Mouse (Mus musculus) CD4-positive, CD25-positive, alpha-beta regulatory T cell, adult 4 months (primary cell): Measurements from ENCODE around the gene Gm9508. TPM values are rescaled to one million over a fixed set of nuclear protein-coding genes. Genes with fewer than 3 reads are reported as not detected.

Source experiments
- ATAC-seq: one replicate; pipeline ENCODE4 v1.8.0; 2017
- polyA plus RNA-seq, 2 experiments: library from polyadenylated mRNA; unstranded; fragments of 100-300 nt; shearing (Covaris generic); gene quantifications; one replicate each; pipeline ENCODE4 v1.2.1; 2017

Gene Gm9508
- polyA plus RNA-seq, 2 experiments from 2014 or later = not detected

DNA sequence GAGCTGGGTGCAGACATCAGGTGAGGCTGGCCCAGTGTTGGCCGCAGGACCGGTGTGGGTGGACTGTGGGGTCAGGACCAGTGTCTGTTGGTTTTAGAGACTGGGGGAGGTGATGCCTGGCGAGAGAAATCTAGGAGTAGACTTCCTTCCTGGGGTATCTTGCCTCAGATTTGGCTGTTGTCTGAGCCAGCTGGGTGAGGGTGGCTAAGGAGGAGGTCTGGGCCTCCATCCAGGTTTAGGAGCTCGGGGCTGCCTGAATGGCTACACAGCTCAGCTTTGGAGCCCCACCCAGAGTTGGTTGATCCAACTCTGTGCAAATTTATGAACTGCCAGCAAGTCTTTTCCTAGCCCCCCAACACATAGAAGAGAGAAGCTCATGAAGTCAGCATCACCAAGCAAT lies 29.6 kb downstream of the Gm9508 start:
- no peak for ATAC-seq

GRCm38 (mm10) chr10:77666342-77666741 lies 30.7 kb downstream of the Gm9508 start:
- ATAC-seq = no peak

GRCm38 (mm10) chr10:77663949-77664665 lies 32.9 kb downstream of the Gm9508 start:
- no peak for ATAC-seq

DNA sequence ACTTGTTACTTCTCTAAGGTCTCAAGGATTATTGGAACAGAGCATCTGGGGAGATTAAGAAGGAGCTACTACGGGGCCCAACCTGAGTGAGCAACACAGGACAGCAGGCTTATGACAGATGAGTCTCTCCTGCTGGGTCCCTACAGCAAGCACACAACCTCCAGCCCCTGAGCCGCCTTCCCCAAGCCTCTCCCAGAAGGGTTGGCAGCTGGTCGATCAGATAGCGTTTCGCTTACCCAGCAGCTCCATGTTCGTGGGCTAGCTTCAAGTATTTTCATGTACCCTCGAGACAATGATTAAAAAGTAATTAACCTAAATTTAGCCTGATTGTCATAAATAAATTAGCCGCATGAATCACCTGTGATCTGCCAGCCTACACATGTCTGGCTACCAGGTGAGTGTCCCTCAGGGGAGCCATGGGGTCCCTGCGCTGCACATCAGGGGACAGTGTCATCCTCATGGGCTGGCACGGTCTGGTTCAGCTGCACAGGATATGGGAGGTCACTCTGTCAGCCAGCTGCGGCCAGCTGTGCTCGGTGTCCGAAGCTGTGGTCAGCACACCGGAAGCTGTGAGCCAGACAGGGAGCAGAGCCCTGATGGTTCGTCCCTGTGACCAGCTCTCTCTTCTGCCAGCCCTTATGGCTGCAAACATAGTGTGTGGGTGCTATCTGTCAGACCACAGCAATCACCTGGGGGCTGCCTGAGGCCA lies 38.6 kb downstream of the Gm9508 start:
- ATAC-seq = no peak

DNA sequence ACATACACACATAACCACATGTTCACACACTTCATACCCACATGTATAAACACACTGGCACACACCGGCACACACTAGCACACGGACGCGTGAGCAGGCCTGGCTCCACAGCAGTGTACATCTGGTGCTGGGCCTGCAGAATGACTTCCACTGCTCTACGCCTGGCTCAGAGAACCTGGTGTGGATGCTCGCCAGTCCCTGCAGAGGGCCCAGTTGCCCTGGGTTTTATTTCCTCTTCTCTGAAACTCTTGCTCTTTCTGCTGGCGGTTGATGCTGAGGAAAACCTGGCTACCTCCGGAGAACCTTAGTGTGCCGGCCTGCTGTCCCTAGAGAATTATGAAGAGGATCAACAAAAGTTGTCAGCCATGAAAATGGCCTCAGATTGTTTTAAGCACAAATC lies 45.0 kb downstream of the Gm9508 start:
- no peak for ATAC-seq

GRCm38 (mm10) chr10:77647901-77648300 lies 49.1 kb downstream of the Gm9508 start:
- ATAC-seq = no peak

DNA sequence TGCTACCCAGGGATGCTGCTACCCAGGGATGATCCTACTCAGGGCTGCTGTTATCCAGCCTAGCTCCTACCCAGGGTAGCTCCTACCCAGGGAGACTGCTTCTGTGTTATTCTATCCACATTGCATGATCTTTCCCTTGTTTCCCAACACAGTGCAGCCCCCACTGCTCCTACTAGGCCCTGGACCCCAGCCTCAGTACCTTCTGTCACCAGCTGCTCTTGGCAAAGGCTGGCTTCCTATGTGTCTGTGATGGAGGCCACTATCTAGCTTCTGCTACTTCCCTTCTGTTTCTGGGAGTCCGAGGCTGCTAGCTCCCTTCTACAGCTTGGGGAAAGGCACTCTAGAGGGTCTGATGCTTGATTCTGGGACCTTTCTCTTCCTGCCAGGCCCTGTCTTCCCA lies 49.6 kb downstream of the Gm9508 start:
- no peak for ATAC-seq

Other genes with a start within 250 kb of the Gm9508 start
- 10 to 100 TPM; 11.8 to 14.3 TPM for gene Fam207a, start 181.4 kb downstream of the Gm9508 start, polyA plus RNA-seq
- 100 to 1,000 TPM; 449 to 774 TPM for gene Itgb2, start 167.0 kb downstream of the Gm9508 start, polyA plus RNA-seq
- 100 to 1,000 TPM; 107 to 179 TPM for gene Pttg1ip, start 115.5 kb downstream of the Gm9508 start, polyA plus RNA-seq
- 100 to 1,000 TPM in 1 of 2 experiments, 10 to 100 TPM in 1; 96.6 to 109 TPM for gene Sumo3, start 91.1 kb downstream of the Gm9508 start, polyA plus RNA-seq
- 1 to 10 TPM in 1 of 2 experiments, not detected in 1; 3.0 TPM for gene Gm49325, start 91.0 kb downstream of the Gm9508 start, polyA plus RNA-seq
- gene Ube2g2, start 75.0 kb downstream of the Gm9508 start, polyA plus RNA-seq = 10 to 100 TPM; 42.0 to 65.6 TPM
- 1 to 10 TPM in 1 of 2 experiments, under 1 TPM in 1; 0.31 to 1.4 TPM for gene Tspear, start 10.7 kb downstream of the Gm9508 start, polyA plus RNA-seq
- not detected for gene Gm19402, start 6.5 kb downstream of the Gm9508 start, polyA plus RNA-seq
- gene Gm10272, start 9.4 kb upstream of the Gm9508 start, polyA plus RNA-seq = not detected
- gene Gm10024, start 14.2 kb upstream of the Gm9508 start, polyA plus RNA-seq = not detected
- not detected for gene Gm10142, start 18.6 kb upstream of the Gm9508 start, polyA plus RNA-seq
- not detected for gene Krtap12-1, start 23.4 kb upstream of the Gm9508 start, polyA plus RNA-seq
- gene Gm10100, start 29.3 kb upstream of the Gm9508 start, polyA plus RNA-seq = not detected
- gene Gm18596, start 45.4 kb upstream of the Gm9508 start, polyA plus RNA-seq = not detected
- not detected for gene Gm9736, start 54.1 kb upstream of the Gm9508 start, polyA plus RNA-seq
- not detected for gene Gm3233, start 62.4 kb upstream of the Gm9508 start, polyA plus RNA-seq
- gene Gm3238, start 74.1 kb upstream of the Gm9508 start, polyA plus RNA-seq = not detected
- gene Gm7138, start 79.7 kb upstream of the Gm9508 start, polyA plus RNA-seq = not detected
- not detected for gene Gm3250, start 85.3 kb upstream of the Gm9508 start, polyA plus RNA-seq
- gene Gm7137, start 91.0 kb upstream of the Gm9508 start, polyA plus RNA-seq = not detected
- not detected for gene Gm9639, start 97.8 kb upstream of the Gm9508 start, polyA plus RNA-seq
- not detected for gene Gm19668, start 101.9 kb upstream of the Gm9508 start, polyA plus RNA-seq
- gene Gm9507, start 114.6 kb upstream of the Gm9508 start, polyA plus RNA-seq = not detected
- gene Gm2696, start 117.4 kb upstream of the Gm9508 start, polyA plus RNA-seq = not detected
- gene Krtap10-4, start 129.9 kb upstream of the Gm9508 start, polyA plus RNA-seq = not detected
- not detected for gene Krtap10-10, start 138.7 kb upstream of the Gm9508 start, polyA plus RNA-seq
- gene Gm36176, start 149.6 kb upstream of the Gm9508 start, polyA plus RNA-seq = not detected
- not detected for gene Gm10318, start 155.6 kb upstream of the Gm9508 start, polyA plus RNA-seq
- not detected for gene Gm3285, start 164.7 kb upstream of the Gm9508 start, polyA plus RNA-seq
- gene Lrrc3, start 205.3 kb upstream of the Gm9508 start, polyA plus RNA-seq = not detected